Mouse (Mus musculus) kidney, adult 18-20 months (tissue): ENCODE data around the gene Wbp2nl.

Experiments
- DNase-seq: peaks from one replicate; pipeline ENCODE4 v3.0.0; 2021

Gene Wbp2nl

DNA sequence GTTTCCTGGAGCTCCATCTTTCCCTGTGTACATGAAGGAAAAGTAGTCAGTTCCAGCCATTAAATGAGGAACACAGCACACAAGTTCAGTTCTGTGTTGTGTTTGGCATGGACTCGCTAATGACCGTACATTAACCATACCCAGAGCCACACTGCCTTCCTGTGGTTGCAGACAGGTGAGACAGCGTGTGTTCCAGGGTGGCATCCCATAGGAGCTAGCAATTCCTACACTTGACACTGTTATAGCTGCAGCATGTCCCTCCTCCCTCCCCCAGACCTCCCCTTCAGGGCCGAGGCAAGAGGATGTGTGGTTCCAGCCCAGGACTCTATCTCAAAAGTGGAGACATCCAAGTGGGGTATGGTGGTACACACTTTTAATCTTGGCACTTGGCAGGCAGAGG lies 51.6 kb downstream of the Wbp2nl start:
- no peak for DNase-seq

DNA sequence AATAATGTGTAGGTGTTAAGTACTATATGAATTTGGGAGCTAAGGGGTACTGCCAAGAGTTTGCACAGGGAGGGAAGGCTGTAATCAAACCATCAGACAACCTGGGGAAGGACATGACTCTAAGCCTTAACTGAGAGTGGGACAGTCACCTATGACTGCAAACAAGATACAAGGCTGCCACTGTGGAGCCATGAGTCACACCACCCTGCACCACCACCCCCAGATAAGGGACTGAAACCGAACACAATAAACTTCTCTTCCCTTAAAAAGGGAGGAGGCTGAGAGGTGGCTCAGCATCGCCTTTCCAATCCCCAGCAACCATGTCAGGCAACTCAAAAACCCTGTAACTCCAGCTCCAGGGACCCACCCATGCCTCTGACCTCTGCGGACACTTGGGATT lies 52.7 kb downstream of the Wbp2nl start:
- no peak for DNase-seq

DNA sequence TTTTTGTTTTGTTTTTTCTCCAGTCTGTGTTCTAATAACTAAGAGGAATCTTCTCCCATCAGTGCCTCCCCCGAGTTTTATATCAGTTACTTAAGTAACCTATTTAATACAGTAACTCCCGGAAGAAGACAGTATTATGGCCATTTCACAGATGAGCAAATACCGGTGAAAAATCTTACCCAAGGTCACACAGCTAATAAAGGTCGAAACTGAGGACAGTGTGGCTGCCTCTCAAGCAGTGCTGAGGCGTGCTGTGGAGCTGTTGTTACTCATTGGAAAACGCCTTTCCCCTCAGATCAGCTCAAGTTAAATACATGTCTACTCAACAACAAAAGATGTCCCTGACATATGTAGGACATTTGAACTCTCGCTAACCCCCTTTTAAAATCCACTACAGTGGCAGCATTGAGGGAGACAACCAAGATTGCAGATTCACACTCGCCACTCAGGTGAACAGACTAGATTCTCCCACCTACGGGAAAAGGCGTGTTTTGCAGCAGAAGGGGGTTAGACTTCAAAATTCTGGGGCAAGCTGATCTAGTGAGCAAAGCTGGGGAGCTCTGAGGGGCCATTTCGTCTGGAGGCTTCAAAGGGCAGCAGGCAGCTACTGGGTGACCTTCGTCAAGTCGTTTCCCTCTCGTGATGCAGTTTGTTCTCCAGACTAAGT lies 54.5 kb downstream of the Wbp2nl start:
- peak; percentile 45 for DNase-seq

DNA sequence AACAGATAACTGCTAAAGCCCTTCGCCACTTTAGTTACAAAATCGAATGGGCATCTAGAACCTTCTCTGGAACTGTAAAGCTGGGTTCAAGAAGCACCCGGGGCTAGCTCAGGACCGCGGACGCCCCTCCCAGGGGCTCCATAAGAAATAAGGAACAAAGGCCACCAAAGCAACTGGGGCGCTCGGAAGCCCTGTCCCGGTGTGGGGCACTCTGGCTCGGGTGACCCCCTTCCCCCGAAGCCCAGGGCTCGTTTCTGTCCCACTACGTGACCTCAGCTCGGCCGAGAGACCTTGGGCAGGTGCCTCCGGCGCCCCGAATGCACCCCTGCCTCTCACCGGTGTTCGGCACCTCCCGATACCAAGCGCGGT lies 55.0 kb downstream of the Wbp2nl start:
- no peak for DNase-seq

DNA sequence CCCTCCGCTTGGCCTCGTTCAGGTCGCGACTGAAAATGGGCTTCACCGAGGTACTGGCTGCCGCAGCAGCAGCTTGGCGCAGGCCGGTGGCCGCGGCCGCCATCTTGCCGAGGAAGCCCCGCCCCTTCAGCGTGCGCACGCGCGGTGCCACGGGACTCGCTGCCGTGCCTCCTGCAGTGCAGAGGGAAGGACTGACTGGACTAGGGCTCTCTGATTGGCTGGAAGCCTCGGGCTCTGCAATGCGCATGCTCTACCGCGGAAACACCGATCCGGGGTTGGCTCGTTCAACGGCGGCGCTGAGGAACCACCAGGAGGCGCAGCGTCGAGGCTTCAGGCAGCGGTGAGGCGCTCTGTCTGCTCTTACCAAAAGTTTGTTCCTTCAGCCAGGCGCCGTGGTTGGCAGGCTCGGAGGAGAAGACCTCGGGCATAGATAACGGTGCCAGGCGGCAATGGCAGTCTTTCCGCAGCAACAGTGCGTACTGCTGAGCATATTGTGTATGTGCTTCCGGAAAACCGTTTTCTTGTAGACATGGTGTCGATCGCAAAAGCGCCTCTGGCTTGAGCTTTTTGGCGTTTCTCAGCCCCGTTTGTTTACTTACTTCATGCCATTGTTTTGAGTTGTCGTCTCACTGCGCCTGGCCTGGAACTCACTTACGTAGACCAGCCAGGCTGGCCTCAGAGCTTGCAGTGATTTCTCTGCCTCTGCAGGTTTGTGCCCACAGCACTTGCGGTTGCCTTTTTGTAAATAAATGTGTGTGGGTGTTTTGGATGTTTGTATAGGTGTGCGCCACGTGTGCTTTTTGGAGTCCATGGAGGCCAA lies 55.6 kb downstream of the Wbp2nl start, which contains the start of gene Ndufa6:
TSS of gene Ndufa6 (minus strand) at position 197 of the 820 bp plus-strand sequence.
- peak; percentile 94 for DNase-seq

DNA sequence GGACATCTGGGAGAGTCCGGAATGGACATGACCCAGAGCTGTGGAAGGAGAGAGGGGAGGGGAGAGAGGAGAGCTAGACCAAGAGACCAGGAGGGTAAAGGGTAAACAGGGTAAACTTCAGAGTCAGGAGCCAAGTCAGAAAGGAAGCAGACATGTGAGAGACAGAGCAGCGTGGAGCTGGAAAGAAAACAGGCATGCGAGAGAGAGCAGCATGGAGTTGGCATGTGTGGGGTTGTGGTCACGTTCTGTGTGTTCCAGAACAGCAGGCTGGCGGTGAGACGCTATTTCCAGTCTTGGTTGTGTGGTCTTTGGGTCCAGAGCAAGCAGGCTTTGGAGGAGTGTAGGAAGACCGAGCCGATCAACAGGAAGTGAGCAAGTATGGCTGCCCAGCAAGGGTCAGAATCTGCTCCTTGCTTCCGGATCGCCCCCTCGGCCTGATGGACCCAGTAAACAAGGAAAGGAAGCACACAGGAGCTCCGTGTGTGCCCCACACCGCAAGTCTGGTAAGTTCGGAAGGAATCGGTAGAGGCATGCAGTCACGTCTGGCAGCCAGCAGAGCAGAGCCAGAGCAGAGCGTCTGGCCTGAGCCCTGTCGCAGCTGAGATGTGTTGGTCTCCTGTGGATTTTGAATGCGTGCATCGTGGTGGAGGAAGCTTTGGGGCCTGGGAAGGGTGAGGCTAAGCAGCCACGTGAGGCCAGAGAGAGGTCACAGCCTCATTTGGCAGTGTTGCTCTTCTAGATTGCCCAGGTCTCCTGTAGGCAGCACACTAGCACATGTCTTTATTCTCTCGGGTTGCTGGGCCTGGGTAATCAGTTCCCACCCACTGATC lies 59.9 kb downstream of the Wbp2nl start:
- peak; percentile 70 for DNase-seq

DNA sequence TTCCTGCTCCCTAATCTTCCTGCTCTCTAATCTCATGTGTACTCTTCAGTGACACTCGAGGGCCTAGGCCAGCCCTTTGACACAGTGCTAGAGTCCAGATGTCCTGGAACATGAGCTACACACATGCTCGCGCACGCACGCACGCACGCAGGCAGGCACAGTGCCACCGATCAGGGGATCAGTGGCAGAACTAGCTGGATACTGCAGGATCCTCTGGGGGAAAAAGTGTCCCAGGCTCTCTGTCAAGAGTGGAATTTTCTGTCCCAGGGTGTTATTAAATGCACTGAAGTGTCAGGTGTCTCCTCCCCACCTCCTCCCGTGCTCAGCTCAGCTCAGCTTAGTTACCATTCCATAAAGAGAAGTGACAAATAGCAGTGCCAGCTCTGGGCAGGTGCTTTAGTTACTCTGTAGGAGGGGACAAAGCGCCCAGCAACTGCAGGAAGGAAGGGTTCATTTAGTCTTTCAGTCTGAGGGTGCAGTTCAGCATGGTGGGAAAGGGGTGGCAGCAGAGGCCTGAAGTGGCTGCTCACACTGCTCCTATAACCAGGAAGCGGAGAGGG lies 62.8 kb downstream of the Wbp2nl start:
- DNase-seq, result peak; percentile 57

DNA sequence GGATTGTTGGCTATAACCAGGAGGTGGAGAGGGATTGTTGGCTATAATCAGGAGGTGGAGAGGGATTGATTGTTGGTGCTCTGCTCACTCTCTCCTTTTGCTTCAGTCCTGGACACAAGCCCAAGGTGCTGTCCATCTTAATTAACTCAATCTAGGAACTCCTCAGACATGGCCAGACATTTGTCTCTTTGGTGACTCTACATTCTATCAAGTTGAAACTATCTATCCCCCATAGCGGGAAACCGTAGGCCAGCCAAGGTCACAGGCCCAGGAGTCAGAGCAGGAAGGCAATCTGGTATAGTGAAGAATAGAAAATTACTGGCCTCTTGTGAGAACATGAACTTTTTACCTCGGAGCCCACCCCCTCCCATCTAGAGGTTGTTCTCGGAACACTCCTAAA lies 63.5 kb downstream of the Wbp2nl start:
- DNase-seq, result peak; percentile 36

DNA sequence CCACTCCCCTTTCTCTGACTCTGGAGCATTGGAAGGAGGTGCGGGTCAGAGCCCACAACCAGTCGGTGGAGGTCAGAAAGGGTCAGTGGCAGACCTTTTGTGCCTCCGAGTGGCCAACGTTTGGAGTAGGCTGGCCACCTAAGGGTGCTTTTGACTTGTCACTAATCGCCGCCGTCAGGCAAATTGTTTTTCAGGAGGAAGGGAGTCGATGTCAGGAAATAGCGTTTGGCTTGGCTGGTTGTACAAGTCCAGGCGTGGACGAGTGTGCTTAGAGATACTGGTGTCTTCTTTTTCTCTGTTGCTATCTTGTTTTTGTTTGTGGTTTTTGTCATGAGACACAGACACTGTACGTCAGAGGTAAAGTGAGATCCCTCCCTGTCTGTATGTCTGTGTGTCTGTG lies 65.0 kb downstream of the Wbp2nl start:
- peak; percentile 2 for DNase-seq
